Mouse (Mus musculus) brain, adult 2 months (tissue): ENCODE results near the gene Piwil4.

Experiments
- DNase-seq: peaks from one replicate; pipeline ENCODE4 v3.0.0; 2011; ENCODE audit warnings: low read depth, low spot score

Gene Piwil4

DNA sequence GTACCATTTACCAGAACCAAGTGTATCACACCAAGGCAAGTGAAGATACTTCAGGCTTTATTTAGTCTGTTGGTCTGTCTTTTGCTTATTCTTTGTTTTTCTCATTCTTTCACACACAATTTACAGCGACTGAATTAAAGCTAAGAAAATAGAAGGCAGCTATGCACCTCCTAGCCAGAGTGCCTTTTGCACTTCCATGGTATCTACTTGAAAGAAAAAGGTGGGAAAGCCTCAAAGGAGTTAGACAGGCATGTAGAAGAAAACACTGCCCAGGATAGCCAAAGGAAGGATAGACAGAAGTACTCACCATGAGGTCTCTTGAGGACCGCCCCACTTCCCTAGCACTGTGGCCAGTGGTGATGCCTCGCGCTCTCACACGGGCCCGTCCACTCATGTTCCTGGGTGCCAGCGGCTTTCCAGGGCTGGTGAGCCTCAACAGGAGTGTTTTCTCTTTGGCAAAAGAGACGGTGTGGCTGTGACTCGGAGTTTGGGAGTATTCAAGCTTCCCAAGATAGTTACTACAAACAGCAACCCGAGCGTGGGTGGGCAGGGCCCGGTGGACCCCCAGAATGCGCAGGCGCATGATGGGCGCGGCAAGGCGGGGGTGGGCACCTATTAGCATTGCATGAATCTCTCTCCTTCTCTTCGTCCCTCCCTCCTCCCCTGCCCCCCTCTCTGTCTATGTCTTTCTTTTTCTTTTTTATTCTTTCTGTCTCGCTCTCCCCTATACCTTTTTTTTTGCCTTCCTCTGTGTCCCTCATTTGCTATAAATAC, at the start of gene Piwil4:
Gene Piwil4, minus strand, starts transcription at position 583 of the 774 bp plus-strand sequence.
- no peak for DNase-seq

- no peak for DNase-seq
These were observed 46.8 kb upstream of the Piwil4 start for GRCm38 (mm10) chr9:14787356-14787755.

DNA sequence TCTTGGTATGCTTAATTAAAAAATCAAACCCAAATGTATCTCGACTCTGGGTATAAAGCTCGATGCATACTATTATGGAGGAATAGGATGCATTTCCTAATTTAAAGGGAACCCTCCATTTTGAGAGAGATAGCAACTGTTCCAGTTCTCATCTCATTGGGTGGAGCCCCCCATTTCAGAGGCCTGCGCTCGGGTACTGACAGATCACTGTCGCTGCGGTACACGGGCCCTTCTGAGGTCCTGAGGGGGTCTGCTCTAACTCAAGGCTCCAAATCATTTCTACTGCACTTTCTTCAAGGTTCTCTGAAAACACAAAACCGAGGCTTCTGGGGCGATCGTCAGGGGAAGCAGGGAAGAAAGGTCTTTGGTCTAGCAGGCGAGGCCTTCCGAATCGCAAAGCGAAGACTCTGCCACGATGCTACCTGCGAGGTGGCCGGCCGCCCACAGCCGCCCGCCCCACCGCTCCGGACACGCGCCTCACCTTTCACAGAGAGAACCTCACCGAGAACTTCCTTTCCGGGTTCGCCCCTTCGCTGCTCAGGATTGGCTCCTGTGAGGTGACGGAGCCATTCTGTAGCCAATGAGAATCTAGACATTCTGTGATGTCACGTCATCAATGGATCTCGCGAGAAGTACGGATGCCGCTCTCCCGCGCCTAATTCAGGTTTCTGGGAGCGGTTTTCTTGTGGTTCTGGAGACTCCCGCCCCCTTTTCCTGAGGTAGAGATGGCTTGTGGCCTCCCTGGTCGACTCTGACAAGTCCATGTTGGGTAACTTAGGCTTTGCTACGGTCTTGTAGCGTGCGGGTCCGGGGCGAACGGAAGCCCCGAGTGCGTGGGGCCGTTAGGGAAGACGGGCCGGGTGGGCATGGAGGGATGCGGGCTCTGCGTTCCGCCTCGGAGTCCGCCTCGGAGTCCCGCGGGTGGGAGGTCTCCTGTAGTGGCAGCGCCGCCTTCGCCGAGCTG, 43.8 kb upstream of the Piwil4 start, which contains the start of the genes Mre11a and Ankrd49:
Gene Mre11a, plus strand, starts transcription at position 616 of the 964 bp plus-strand sequence.
Gene Ankrd49, minus strand, starts transcription at position 818 of the 964 bp plus-strand sequence.
- peak; percentile 98 for DNase-seq

DNA sequence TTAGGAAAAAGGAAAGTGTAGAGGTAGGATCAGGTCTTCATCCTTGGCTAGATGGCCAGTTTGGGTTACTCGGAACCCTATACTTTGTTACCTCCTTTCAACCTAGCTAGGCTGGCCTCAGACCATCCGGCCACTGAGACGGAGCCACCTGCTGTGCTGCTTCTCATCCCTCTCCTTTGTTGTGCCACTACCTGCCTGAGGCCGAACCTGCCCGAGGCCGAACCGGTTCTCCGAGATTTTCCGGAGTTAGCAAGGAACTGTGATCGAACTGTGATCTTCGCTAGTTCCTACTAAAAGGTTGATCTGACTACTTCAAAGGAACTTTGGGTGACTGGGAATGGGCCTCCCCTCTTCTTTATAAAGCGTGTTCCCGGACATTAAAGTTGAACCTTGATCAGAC, 37.8 kb upstream of the Piwil4 start:
- DNase-seq: no peak

- peak; percentile 27 for DNase-seq
These were observed 33.3 kb upstream of the Piwil4 start for GRCm38 (mm10) chr9:14773813-14774212.

DNA sequence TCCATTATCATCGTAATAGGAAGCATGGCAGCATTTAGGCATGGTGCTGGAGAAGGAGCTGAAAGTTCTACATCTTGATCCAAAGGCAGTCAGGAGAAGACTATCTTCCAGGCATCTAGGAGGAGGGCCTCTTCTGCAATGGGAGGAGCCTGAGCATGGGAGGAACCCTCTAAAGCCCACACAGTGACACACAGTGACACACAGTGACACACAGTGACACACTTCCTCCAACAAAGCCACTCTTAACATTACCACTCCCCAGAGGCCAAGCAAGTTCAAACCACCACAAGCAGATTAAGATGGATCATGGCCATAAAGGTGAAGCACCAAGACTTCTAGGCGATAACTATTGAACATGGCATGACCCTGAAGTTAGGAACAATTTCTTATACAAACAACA, 31.5 kb upstream of the Piwil4 start:
- DNase-seq: no peak

GRCm38 (mm10) chr9:14770803-14771471, 30.4 kb upstream of the Piwil4 start, which contains the start of gene 1700012B09Rik:
Gene 1700012B09Rik, minus strand, starts transcription at chr9:14771030.
- DNase-seq: no peak

DNA sequence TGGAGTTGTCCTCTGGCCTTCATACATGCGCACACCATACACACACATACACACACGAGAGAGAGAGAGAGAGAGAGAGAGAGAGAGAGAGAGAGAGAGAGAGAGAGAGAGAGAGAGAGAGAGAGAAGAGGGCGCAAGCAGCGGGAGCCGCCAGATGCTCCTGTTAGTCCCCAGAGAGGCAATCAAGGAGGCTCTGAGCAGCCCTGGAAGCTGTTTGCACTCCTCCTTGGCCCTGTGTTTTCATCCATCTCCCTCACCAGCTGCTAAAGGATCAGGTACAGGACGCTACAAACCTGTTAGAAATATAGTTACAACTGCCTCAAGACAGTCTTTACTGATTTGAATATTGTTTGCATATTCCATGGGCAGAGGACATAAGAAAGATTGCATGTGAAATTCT, 29.3 kb upstream of the Piwil4 start:
- no peak for DNase-seq

- DNase-seq: peak; percentile 44
These were observed 24.2 kb upstream of the Piwil4 start for GRCm38 (mm10) chr9:14764765-14765164.

- no peak for DNase-seq
These were observed 18.7 kb upstream of the Piwil4 start for GRCm38 (mm10) chr9:14759261-14759660.

GRCm38 (mm10) chr9:14758590-14758989, 18.1 kb upstream of the Piwil4 start:
- DNase-seq: no peak

- DNase-seq: no peak
These were observed 13.9 kb upstream of the Piwil4 start for GRCm38 (mm10) chr9:14754469-14754868.

DNA sequence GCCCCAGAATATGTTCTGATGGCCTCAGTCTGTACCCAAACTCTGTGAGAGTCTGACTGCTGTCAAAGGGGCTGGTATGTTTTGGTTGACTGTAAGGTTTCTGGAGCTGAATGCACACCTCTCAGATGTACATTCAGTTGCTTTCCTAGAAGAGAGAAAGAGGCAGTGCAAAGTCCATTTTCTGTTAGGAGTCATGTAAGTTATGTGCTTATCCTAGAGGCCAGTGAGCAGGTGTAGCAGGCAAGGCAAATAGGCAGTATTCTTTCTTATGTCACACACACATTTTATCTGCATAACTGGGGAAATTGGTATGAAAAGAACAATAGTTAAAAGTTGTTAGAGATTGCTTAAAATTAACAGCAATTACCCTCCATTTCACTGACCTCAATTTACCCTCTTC, 13.4 kb upstream of the Piwil4 start:
- no peak for DNase-seq

DNA sequence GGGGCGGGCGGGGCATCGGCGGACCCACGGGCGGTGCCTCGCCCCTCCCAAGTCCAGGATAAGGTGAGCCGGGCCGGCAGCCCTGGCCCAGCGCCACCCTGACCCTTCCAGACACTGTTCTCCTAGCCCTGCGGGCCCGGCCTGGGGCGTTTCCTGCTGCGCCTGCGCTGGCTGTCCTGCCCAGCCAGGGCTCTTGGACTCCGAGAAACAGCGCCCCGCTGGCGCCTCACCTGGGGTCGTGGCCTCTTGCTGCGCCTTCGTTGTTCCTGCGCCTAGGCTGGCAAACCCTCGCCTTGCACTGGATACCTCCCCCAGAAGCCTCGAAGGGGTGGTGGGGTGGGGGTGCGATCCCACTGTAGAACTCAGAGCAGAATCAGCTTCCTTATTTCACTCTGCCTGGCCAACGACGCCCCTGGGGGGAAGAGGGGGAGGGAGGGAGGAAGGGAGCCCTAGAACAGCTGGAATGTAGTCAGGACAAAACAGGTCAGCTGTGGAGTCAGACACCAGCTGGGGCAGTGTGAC, 11.5 kb upstream of the Piwil4 start, which contains the start of gene Fut4:
Gene Fut4, minus strand, starts transcription at position 393 of the 522 bp plus-strand sequence.
- DNase-seq: no peak

DNA sequence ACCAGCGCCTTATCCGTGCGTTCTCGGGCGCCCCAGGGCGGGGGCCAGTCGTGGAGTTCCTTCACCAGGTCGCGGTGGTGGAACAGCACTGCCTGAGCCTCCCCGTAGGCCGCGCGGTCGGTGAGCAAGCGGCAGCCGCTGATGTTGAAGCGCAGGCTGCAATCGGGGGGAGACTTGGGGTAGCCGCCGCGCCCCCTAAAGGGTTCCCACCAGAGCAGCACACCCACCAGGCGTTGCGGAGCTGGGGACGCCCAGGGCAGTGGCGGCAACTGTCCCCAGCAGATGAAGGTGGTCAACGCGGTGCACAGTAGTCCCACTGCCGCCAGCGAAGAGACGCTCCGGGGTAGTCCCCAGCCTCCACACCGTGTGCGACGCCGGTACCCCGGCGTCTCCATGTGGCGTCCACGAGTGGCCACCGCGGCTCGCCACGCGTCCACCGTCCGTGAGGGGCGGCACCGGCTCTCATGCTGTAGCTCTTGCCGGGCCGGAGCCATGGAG, 11.0 kb upstream of the Piwil4 start:
- no peak for DNase-seq

- no peak for DNase-seq
These were observed 10.5 kb upstream of the Piwil4 start for GRCm38 (mm10) chr9:14750901-14751502.

- no peak for DNase-seq
These were observed 909 bp downstream of the Piwil4 start for GRCm38 (mm10) chr9:14739498-14740150.

DNA sequence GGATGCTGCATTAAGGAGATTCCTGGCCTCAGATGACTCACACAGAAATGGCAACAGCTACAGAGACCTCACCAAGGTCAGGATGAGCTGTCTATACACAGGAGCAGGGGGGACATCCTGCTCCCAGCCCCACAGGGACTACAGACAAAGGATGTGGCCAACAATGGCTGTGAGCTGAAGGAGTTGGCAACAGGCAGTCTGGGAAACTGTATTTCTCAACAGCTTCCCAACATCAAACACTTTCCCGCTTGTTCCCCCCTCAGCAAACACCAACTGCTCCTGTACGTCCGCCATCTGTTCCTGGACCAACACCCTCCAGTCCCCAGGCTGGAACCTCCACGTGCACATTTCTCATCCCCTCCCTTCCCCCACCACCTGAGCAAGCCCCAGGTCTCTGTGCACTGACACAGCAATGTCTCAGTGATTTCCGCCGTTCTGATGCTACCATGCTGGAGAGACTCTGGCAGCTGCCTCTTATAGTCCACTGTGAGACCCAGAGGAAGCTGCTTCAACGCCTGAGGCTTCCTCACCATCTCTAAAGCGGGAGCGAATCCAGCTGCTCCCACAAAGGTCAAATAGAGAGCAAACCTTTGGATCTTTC, 9.5 kb downstream of the Piwil4 start:
- no peak for DNase-seq

DNA sequence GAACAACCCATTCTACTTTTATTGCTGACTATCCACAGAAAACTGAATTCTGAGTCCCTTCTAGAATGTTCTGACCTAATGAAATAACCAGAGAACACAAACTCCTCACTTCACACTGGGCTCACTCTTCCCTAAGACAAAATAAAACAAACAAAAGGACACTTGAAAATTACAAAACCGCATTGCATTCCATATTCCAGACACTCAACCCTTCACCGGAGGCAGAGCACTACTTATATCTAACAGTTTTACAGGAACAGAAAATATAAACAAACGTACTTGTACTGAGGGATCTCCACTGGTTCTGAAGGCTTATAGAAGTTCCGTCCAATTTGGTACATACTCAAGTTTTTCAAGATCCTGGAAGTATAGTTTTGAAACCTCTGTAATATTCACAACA, 12.2 kb downstream of the Piwil4 start:
- DNase-seq: no peak

- DNase-seq: no peak
These were observed 13.9 kb downstream of the Piwil4 start for GRCm38 (mm10) chr9:14726629-14727028.
